Mouse (Mus musculus) lung, postnatal 0 days (tissue): Measurements from ENCODE around the gene Atp1a4. TPM values are rescaled to one million over a fixed set of nuclear protein-coding genes. Genes with fewer than 3 reads are reported as not detected.
A peak's percentile ranks its signal among the peaks of the same experiment; 100 is the strongest.

ENCODE experiments used
- ATAC-seq: fragments of 200-750 bp; cut with Nextera tagmentation; 2 replicates; pipeline ENCODE4 v1.8.0; 2017; ENCODE audit warnings: moderate library complexity
- DNase-seq: peaks from one replicate; pipeline ENCODE4 v3.0.0-alpha.2; 2016; ENCODE audit warnings: low spot score
- H3K27ac ChIP-seq: fragments of 300-500 bp; sonication (generic); 2 replicates; pipeline ENCODE4 v1.5.1; 2014; ENCODE audit warnings: antibody characterized with exemption, mild to moderate bottlenecking, low read length, mixed read lengths
- H3K27me3 ChIP-seq: fragments of 300-500 bp; sonication (generic); replicated peaks from 2 replicates; pipeline ENCODE4 v1.6.1; 2014; ENCODE audit warnings: low read length, mixed read lengths; ENCODE audit not compliant: insufficient read depth
- H3K36me3 ChIP-seq: fragments of 300-500 bp; sonication (generic); 2 replicates; pipeline ENCODE4 v1.6.1; 2014; ENCODE audit warnings: low read length, mixed read lengths; ENCODE audit not compliant: insufficient read depth
- H3K4me1 ChIP-seq: fragments of 300-500 bp; sonication (generic); 2 replicates; pipeline ENCODE4 v1.6.1; 2014; ENCODE audit warnings: antibody characterized with exemption, low read depth, low read length, mixed read lengths; ENCODE audit not compliant: insufficient read depth
- H3K4me2 ChIP-seq: fragments of 300-500 bp; sonication (generic); replicated peaks from 2 replicates; pipeline ENCODE4 v1.6.1; 2014; ENCODE audit warnings: low read depth, mild to moderate bottlenecking, low read length, moderate library complexity, mixed read lengths
- H3K4me3 ChIP-seq: fragments of 300-500 bp; sonication (generic); 2 replicates; pipeline ENCODE4 v1.5.1; 2014; ENCODE audit warnings: low read depth, low read length
- H3K9ac ChIP-seq: fragments of 300-500 bp; sonication (generic); replicated peaks from 2 replicates; pipeline ENCODE4 v1.6.1; 2014; ENCODE audit warnings: low read depth, mild to moderate bottlenecking
- H3K9me3 ChIP-seq: fragments of 300-500 bp; sonication (generic); 2 replicates; pipeline ENCODE4 v1.6.1; 2016; ENCODE audit warnings: low read length, mixed read lengths
- CTCF ChIP-seq: IDR thresholded peaks from 2 replicates; pipeline ENCODE4 v1.5.1; 2016; ENCODE audit warnings: antibody characterized with exemption, mild to moderate bottlenecking
- EP300 ChIP-seq: IDR thresholded peaks from 2 replicates; pipeline ENCODE4 v1.6.1; 2016; ENCODE audit warnings: antibody characterized with exemption, mild to moderate bottlenecking, control low read depth
- WGBS: fragments of 180-500 bp; shearing (Covaris S2); extraction: QIAGEN DNeasy Blood & Tissue Kit; methylation state at CpG from one replicate; pipeline ENCODE4 v1.1.7; 2014; 5-methylcytosine and 5-hydroxymethylcytosine counted together
- polyA plus RNA-seq: library from polyadenylated mRNA; unstranded; fragments of >200 nt; fragmentation: Nextera tagmentation; extraction: Ambion mirVana; gene quantifications from 2 replicates; pipeline ENCODE4 v1.2.1, GENCODE M21; 2015

The Atp1a4 gene
- polyA plus RNA-seq, 1 experiment from 2014 or later, result 0.04 TPM

DNA sequence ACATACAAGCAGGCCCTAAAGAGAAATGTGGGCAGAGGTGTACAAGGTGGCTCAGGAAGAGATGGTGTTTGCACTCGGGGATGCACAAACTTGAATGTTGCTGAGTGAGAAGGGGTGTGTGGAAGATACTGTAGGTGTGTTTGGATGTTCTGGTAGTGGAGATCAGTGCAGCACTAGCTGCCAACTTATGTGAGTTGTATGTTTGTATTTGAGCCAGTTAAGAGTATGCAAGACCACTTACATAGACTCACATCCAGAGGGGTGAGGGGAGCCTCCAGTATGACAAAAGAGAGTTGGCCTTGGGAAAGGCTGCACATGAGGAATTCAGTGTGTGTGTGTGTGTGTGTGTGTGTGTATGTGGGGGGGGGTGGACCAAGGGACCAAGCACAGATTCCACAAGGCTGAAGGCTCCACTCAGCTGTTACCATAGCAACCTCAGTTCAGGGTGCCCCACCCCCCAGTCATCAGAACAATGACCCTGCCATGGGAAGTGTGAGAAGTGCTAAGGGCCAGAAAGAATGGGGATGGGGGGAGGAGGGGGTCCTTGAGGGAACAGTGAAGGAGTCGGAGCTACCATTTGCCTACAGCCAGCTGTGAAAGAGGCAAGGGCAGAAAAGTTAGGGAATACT is 55.2 kb downstream of the Atp1a4 start:
- Histone ChIP-seq H3K4me2 (0 out of 2 replicates have a peak overlapping the region, but pooled peaks have one; percentile 14), H3K4me3 (no peak overlapping the region), H3K27ac (peak overlapping the region; percentile 71), H3K9me3 (no peaks in the 10 kb centered on the region), H3K4me1 (peaks cover 14% of the 10 kb centered on the region; the same call in 1 of the 2 replicates), H3K36me3 (peaks cover 12% of the 10 kb centered on the region; the same call in 1 of the 2 replicates), H3K9ac (no peak overlapping the region), H3K27me3 (no peaks in the 10 kb centered on the region)
- ATAC-seq (0 out of 2 replicates have a peak, but pooled peaks have one; percentile 8), DNase-seq (no peak)
- TF ChIP-seq EP300 (no peak), CTCF (no peak)
- WGBS, result 13% methylated on average over 2 of the region's 2 CpGs

DNA sequence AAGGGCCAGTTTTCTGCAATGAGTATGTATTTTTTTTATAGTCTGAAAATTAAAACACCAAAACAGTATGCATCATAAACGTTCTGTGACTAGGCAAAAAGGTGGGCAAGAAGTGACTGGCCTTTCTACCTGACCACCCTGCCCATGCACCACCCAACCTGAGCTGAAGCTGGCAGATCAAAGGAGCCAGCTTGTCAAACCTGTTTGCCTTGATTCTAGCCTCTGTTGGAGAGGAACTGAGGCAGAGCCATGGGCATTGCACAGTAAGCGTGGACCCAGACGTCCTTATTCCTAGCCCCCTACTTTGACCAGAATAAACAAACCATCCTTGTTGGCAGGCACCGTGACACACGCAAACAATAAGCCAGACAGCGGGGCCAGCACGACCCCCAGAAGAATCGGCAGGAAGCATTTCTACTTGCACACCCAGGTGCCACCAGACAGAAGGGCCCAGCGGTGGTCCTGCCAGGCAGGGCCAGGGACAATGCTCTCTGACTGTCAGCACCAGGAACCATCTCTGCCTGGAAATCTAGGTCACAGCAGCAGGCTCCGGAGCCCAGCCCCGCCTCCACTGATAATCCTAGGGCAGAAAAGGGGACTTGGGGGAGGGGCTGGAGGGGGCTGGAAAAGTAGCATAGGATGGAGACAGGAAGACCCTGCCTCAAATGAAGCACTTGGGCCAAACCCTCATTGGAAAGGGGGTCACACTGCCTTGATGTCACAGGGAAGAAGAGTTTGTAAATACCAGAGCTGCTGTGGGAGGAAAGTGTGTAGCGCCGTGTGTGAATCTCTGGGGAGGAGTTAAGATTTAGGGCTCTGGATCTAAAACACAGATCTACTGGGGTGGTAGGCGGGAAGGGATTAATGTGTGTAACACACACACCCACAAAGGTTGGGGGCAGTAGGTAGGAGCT is 56.0 kb downstream of the Atp1a4 start:
- DNase-seq, result no peak

DNA sequence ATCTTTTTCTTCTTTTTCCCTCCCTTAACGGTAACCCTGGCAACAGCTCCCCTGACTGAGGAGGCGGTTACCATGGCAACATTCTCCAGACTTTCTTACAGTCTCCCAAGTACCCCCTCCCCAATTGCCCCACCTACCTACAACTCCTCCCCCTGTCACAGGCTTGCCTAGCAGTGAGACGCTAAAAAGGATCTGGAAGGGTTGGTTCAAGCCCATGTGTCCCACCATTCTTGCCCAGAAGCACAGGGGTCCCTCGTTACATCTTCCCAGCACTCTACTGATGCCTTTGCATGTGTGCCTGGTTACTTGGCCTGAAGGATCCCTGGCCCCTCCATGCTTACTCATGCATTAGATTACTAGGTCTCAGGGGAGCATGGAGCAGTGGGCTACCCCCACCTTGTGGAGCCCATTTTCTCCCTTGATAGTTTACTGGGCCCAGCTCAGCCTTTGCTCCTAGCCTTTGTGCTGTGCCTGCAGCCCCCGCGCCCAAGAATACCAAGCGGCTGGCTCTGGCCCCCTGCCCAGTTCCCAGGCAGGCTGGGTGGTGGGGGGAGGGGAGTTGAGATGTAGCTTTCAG is 57.3 kb downstream of the Atp1a4 start:
- 39% methylated on average over 7 of the region's 7 CpGs for WGBS
- H3K4me2 ChIP-seq, result no peak overlapping the region
- H3K4me1 ChIP-seq, result peaks cover 9% of the 10 kb centered on the region; the same call in 1 of the 2 replicates

More for the DNA sequence above, 56.0 kb downstream of the Atp1a4 start:
- Histone ChIP-seq H3K27me3 (no peaks in the 10 kb centered on the region), H3K4me2 (no peak overlapping the region), H3K36me3 (peaks cover 16% of the 10 kb centered on the region; the same call in 1 of the 2 replicates), H3K4me3 (no peak overlapping the region), H3K9ac (no peak overlapping the region), H3K4me1 (peaks cover 14% of the 10 kb centered on the region; the same call in 1 of the 2 replicates), H3K27ac (peak overlapping the region; percentile 27; the same call in 1 of the 2 replicates), H3K9me3 (no peaks in the 10 kb centered on the region)
- ATAC-seq, result no peak
- no peak for TF ChIP-seq CTCF
- TF ChIP-seq EP300, result no peak
- WGBS, result 23% methylated on average over 14 of the region's 14 CpGs

DNA sequence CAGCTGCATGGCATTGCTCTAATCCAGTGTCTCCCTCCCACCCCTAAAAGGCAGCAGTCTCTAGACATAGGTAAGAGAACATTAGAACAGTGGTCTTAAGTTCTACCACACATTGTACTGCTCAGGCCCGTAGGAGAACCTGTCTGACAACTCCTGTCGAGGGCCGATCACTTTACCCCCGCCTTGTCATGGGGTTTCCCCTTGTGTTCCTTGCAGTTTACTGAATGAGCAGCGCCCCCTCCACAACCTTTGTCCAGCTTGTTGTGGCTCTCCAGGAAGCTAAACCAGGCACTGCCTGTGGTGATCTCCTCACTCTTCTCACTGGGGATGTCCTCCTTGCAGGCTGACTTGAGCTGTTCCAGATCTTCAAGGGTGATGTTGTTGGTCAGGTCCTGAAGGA is 58.1 kb downstream of the Atp1a4 start:
- Histone ChIP-seq H3K4me2 (no peak overlapping the region), H3K9ac (no peak overlapping the region), H3K9me3 (no peaks in the 10 kb centered on the region), H3K4me1 (peaks cover 9% of the 10 kb centered on the region; the same call in 1 of the 2 replicates), H3K27ac (no peak overlapping the region), H3K36me3 (peaks cover 33% of the 10 kb centered on the region), H3K4me3 (no peak overlapping the region), H3K27me3 (no peaks in the 10 kb centered on the region)
- ATAC-seq (peak; percentile 32), DNase-seq (peak; percentile 49)
- TF ChIP-seq EP300 (no peak), CTCF (no peak)
- WGBS, result 62% methylated on average over 5 of the region's 5 CpGs

More for the DNA sequence above, 57.3 kb downstream of the Atp1a4 start:
- peaks cover 26% of the 10 kb centered on the region for H3K36me3 ChIP-seq
- H3K9me3 ChIP-seq, result no peaks in the 10 kb centered on the region
- no peak overlapping the region for H3K27ac ChIP-seq
- H3K9ac ChIP-seq, result no peak overlapping the region
- H3K27me3 ChIP-seq, result no peaks in the 10 kb centered on the region
- H3K4me3 ChIP-seq, result no peak overlapping the region
- ATAC-seq, result no peak
- DNase-seq, result no peak
- TF ChIP-seq EP300, result no peak
- no peak for TF ChIP-seq CTCF

DNA sequence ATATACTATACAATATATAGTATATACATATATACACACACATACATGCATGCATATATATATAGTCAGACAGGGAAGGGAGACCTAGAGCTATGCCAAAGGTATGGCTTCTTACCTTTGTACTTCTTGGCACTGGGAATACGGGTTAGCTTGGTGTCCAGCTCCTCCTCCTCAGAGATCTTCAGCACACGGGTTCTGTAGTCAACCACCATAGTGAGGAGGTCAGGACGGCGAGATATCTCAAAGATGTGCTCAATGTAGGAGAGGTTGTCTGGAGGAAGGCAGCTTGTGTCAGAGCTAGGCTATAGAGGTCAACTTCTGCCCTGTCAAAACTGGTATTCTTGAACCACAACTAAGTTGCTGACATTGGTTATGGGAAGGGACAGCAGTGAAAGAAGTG is 59.2 kb downstream of the Atp1a4 start:
- Histone ChIP-seq H3K4me3 (no peak overlapping the region), H3K4me2 (no peak overlapping the region), H3K27me3 (no peaks in the 10 kb centered on the region), H3K9ac (no peak overlapping the region), H3K36me3 (peaks cover 41% of the 10 kb centered on the region), H3K4me1 (peaks cover 6% of the 10 kb centered on the region; the same call in 1 of the 2 replicates), H3K27ac (no peak overlapping the region), H3K9me3 (no peaks in the 10 kb centered on the region)
- TF ChIP-seq EP300 (no peak), CTCF (no peak)
- ATAC-seq, result no peak
- WGBS, result 86% methylated on average over 4 of the region's 4 CpGs
- no peak for DNase-seq

DNA sequence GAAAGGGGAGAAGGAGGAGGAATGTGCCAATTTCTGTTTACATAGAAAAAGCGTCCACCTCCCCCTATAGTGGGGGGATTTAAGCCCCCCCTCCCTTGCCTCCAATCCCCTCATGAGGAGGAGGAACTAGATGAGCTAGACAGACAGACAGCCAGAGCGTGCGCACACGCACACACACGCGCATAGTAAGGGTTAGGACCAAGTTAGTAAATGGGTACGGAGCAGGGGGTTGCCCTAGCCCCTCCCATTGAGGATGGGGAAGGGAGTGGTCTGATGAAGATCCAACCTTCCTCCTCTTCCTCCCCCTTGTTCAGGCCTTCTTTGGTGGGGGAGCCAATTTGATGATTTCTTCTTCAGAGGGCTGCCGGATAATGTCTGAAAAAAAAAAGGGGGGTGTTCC is 59.9 kb downstream of the Atp1a4 start:
- Histone ChIP-seq H3K36me3 (peaks cover 44% of the 10 kb centered on the region), H3K4me3 (no peak overlapping the region), H3K9me3 (no peaks in the 10 kb centered on the region), H3K27me3 (no peaks in the 10 kb centered on the region), H3K9ac (no peak overlapping the region), H3K4me2 (no peak overlapping the region), H3K27ac (no peak overlapping the region), H3K4me1 (peaks cover 6% of the 10 kb centered on the region; the same call in 1 of the 2 replicates)
- ATAC-seq (no peak), DNase-seq (no peak)
- WGBS, result 85% methylated on average over 8 of the region's 8 CpGs
- no peak for TF ChIP-seq EP300
- no peak for TF ChIP-seq CTCF
